Mouse (Mus musculus) skeletal muscle tissue, adult 2 months (tissue): Measurements from ENCODE around the gene Ascc2.

ENCODE experiments used
- DNase-seq: peaks from one replicate; pipeline ENCODE4 v3.0.0-alpha.2; 2012; ENCODE audit warnings: low read depth, low spot score

The Ascc2 gene

DNA sequence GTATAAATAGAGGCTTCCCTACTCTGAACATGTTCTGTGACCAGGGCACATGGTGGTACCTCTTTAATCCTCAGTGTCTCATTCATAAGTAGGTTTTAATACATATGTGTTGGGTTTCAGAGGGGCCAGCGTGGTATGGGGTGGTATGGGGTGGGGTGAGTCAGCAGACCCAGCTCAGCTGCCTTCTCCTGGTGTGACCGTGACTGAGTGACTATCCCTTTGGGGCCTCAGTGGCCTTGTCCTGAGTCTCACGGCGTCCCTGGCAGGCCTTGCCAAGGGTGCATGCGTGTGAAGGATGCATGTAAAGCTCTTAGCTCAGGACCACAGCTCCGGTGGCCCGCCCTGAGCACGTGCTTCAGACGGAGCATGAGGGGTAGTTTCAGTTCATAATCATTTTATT lies 82.4 kb downstream of the Ascc2 start:
- DNase-seq, result peak; percentile 27

DNA sequence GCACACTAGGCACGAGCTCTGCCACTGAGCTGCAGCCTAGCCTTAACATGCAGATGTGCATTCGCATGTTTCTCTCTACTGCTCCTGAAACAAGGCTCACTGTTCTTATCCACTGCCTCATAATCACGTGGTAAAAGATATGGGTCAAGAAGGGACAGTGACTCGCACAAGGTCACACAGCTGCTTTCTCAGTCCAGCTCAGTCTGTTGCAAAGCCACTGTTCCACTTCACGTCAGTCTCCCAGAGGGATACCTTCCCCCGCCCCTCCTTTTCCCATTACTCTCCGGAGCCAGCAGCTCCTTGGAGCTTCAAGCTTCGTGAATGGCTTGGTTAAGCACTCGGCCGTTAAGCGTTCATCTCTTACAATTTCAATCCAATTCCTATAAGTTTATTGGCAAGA lies 82.8 kb downstream of the Ascc2 start:
- DNase-seq, result no peak

DNA sequence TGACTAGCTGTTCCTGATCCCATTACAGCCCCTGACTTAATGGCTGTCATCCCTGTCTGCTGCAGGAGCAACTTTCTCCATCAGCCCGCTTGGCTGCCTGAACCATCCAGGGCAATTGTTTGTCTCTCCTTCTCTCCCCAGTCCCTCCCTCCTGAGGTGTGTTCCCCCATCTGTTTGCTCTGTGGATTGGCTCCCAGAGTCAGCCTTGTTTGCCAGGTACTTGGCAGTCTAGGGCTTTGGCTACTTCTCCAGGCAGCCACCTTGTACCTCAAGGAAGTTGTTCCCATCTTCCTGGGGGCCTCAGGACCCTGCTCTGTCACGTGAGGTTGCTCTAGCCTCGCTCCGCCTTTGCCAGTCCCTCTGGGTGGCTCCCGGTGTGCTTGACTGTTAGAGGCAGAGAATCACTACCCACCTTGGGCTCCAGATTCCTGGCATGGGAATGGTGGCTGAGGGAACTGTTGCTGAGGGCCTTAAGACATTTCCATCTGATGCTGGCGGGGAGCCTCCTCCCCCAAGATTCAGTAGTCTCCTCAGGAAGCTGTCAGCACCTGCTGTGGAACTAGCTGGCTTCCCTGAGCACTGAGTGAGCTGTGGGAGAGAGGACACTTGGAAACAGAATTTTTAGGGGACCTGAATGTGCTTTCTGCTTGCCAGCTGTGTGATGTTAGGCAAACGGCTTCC lies 83.5 kb downstream of the Ascc2 start:
- DNase-seq, result no peak

DNA sequence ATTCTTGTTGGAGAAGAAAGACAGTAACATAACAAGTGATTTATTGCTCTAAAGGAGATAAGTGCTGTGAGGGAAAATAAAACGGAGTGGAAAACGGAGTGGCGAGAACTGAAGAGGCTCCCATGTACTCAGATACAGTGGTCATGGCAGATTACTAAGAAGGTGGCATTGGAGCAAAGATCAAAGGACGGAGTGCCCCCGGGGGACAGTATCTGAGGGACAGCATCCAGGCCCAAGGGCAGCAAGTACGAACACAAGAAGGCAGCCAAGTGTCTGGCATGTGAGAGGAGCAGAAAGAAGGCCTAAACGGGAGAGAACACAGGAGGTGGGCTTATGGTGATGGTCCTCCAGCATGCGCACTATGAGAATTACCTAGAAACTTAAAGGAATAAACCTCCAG lies 84.2 kb downstream of the Ascc2 start:
- no peak for DNase-seq

DNA sequence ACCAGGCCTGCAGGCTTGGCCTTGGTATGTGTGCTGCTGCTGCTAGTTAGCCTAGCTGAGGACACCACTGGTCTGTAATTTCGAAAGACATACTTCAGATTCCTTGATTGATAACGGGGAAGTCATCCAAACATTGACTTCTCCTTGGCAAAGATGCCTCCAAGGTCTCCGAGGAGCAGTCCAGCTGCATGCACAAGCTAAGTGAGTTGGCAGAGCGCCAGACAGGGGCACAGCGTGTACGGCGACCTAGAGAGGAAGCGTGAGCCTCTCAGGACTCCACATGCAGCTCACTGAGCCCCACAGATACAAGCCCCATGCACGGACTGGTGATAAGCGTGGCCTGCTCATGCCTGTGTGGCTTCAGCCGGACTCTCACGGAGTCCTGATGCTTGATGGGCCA lies 92.1 kb downstream of the Ascc2 start:
- DNase-seq, result no peak

DNA sequence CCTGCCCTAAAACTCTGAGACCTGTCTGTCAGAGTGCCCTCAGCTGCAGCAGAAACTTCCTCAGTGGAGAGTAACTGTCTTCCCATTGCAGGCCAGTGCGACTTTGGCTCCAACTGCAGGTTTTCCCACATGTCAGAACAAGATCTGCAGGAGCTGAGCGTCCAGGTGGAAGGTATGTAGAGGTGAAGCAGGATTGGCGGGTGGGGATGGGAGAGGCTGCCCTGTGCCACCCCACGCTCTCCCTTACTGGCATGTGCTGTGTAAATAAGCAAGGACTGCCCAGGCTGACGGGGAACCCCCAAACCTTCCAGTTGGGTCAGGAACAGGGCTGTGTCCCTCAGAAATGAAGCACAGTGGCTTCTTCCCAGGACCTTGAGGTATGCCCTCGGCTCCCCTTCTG lies 92.5 kb downstream of the Ascc2 start:
- no peak for DNase-seq

DNA sequence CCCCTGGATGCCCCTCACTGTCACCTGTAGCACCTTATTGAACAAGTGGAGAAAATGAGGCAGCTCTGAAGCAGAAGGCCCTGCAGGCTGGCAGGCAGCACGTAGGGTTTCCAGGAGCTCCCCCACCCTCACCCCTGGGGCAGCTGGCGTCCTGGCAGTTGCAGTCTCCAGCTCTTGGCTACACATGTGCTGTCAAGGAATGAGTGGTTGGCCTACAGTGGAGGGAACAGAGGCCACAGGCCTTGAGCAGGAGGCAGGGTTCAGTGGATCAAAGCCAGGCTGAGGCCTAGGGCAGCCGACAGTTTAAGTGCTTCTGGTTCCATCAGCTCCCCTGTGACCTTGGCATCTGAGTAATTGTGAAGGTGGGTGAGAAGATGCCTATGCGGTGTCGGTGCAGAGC lies 93.4 kb downstream of the Ascc2 start:
- DNase-seq, result peak; percentile 31

DNA sequence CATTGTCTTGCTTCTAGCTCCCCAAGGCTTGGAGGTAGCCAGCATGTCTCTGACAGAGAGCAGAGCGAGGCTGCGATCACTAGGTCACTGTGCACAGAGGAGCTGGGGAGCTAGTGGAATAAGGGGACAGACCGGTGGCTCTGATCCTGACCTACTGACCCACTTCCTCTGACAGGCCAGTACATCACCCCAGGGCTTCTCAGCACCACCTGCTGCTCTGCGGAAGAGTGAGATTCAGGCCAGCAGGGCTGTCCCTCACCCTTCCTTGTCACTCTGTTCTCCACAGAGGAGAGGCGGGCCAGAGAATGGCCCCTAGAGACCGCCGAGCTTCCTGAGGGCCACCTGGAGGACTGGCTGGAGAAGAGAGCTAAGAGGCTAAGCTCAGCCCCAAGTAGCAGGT lies 94.2 kb downstream of the Ascc2 start:
- no peak for DNase-seq

DNA sequence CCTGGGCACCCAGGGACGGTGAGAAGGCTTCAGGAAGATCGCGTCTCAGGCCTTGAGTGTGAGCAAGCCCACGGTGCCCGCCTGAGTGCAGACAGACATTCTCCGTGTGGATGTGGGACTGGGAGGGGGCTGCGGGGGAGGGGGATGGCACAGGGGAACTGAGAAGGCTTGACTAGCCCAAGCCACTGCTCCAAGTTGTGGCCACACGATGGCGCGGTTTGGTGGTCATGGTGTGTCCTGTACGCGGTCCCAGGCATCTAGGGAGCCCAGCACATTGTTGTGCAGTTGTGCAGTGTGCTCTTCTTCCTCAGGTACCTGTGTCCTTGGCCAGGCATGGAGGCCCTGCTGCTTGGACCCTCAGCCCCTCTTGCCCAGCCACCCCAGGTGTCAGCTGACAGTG lies 96.6 kb downstream of the Ascc2 start:
- no peak for DNase-seq
